Mouse (Mus musculus) heart, postnatal 0 days (tissue): ENCODE data around the gene Rhbdl1.

ENCODE experiments used
- CTCF ChIP-seq: IDR thresholded peaks from 2 replicates; pipeline ENCODE4 v1.5.1; 2016; ENCODE audit warnings: antibody characterized with exemption, control low read depth, low read depth
- EP300 ChIP-seq: IDR thresholded peaks from 2 replicates; pipeline ENCODE4 v1.6.1; 2016; ENCODE audit warnings: antibody characterized with exemption, low read depth

DNA sequence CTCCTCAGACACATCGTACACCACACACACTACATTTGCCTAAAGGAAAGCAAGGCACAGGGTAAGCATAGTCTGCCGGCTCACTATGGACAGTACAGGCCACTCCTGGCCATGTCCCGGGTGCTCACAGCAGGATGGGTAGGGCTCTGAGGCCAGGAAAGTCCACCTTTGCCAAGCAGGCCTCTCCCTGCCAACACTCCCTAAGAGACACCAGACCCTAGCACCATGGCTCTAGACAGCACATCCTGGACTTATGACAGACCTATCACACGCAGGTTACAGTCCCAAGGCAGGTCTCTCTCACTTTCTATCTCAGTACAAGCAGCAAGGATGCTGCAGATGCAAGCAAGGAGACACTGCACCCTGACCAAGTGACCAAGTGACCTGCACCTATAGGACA lies 6.0 kb upstream of the Rhbdl1 start:
- no peak for TF ChIP-seq EP300
- TF ChIP-seq CTCF = no peak
